Comparison of ENCODE assay signal across 10 mouse cellular contexts in the genomic region with DNA sequence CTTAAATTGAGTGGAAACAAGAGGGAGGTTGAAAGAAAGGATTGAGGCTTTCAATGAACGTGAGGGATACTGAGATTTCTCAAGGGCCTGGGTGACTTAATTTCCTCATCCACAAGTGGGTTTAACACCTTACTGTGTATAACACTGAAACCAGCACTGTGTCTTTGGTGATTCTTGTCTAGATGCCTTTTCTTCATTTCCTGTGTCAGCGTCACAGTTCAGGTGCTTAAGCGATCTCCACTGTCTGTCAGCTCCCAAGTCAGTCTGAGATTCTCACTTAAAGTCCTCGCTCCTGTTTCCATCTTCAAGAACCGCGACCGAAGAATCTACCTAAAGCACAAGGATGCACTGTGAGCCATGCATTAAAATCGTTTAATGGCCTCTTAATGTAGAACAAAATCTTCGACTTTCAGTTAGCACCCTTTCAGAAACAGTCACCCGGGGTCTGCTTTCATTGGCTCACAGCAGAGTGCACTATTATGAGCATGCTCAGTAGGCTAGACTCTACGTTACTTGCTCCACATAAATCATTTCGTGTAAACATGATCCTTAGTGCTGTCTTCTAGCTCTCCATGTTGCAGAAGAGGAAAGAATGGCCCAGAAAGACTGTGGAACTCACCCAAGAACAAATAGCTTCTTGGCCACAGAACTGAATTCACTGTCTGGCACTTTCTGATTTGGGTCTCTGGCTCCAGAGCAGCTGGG. TPM values are rescaled to one million over a fixed set of nuclear protein-coding genes. Genes with fewer than 3 reads are reported as not detected.
DNase-seq lines count a peak whose midpoint lies in the region; ATAC-seq lines count a peak whose summit lies in the region.
"Had no signal": no experiment of that assay in that cellular context is flagged by ENCODE, and none has a peak within 500 bp of the region (broad histone marks: within the 10 kb centered on the region; RNA-seq: fewer than 3 reads in every experiment).

No protein-coding gene starts in this region.

- DNase-seq in kidney, postnatal 25 days: no peak
- peak; percentile 76 for DNase-seq in CD4-positive, CD25-positive, alpha-beta regulatory T cell, adult 2 months (ENCODE audit: low read depth, low spot score)
- no peak for DNase-seq in midbrain, embryonic 14.5 days
- no peak for DNase-seq in MN1 (ENCODE audit: low spot score)
- no peak for DNase-seq in adrenal gland, postnatal 36 days
- no peak for DNase-seq in layer of hippocampus, adult 9-10 months (ENCODE audit: low spot score)
- DNase-seq: right cerebral cortex, postnatal 4 days had no signal

- no peaks in the 10 kb centered on the region for H3K27me3 ChIP-seq in kidney, embryonic 14.5 days (ENCODE audit: control insufficient read depth, insufficient read depth, low read length)
- no peaks in the 10 kb centered on the region for H3K27me3 ChIP-seq in embryonic facial prominence, embryonic 12.5 days
- H3K27me3 ChIP-seq in midbrain, embryonic 14.5 days (ENCODE audit: control insufficient read depth, insufficient read depth, low read length): no peaks in the 10 kb centered on the region

- H3K4me1 ChIP-seq in kidney, embryonic 14.5 days (ENCODE audit: control insufficient read depth, insufficient read depth, low read length): peaks cover 23% of the 10 kb centered on the region
- peaks cover 14% of the 10 kb centered on the region for H3K4me1 ChIP-seq in embryonic facial prominence, embryonic 12.5 days
- peaks cover 23% of the 10 kb centered on the region for H3K4me1 ChIP-seq in midbrain, embryonic 14.5 days (ENCODE audit: control insufficient read depth, insufficient read depth, low read length)

- H3K4me3 ChIP-seq in kidney, embryonic 14.5 days (ENCODE audit: low read length): no peak overlapping the region
- no peak overlapping the region for H3K4me3 ChIP-seq in embryonic facial prominence, embryonic 12.5 days
- no peak overlapping the region for H3K4me3 ChIP-seq in midbrain, embryonic 14.5 days (replicated peaks; ENCODE audit: low read depth, low read length)
- H3K4me3 ChIP-seq: erythroblast, embryonic 14.5 days had no signal

- H3K36me3 ChIP-seq in kidney, embryonic 14.5 days (ENCODE audit: control insufficient read depth, insufficient read depth, low read length): no peaks in the 10 kb centered on the region
- no peaks in the 10 kb centered on the region for H3K36me3 ChIP-seq in embryonic facial prominence, embryonic 12.5 days
- H3K36me3 ChIP-seq in midbrain, embryonic 14.5 days (ENCODE audit: control insufficient read depth, insufficient read depth, low read length): no peaks in the 10 kb centered on the region

- 68% methylated on average over 12 of the region's 12 CpGs for WGBS in kidney, embryonic 14.5 days
- 79% methylated on average over 12 of the region's 12 CpGs for WGBS in embryonic facial prominence, embryonic 12.5 days
- 79% methylated on average over 12 of the region's 12 CpGs for WGBS in midbrain, embryonic 14.5 days

- H3K27ac ChIP-seq in kidney, embryonic 14.5 days (ENCODE audit: low read depth, low read length): no peak overlapping the region
- no peak overlapping the region for H3K27ac ChIP-seq in embryonic facial prominence, embryonic 12.5 days
- peak overlapping the region; percentile 16; the same call in 1 of the 2 replicates for H3K27ac ChIP-seq in midbrain, embryonic 14.5 days (replicated peaks; ENCODE audit: low read depth, low read length)

- ATAC-seq in kidney, embryonic 14.5 days (ENCODE audit: low FRiP score, low TSS enrichment): no peak
- no peak for ATAC-seq in embryonic facial prominence, embryonic 12.5 days (ENCODE audit: insufficient number of reproducible peaks, insufficient read depth, low FRiP score, low TSS enrichment)
- ATAC-seq in midbrain, embryonic 14.5 days (ENCODE audit: low FRiP score, low TSS enrichment): no peak

- peak overlapping the region; percentile 81; the same call in 1 of the 2 replicates for H3K4me2 ChIP-seq in kidney, embryonic 14.5 days (replicated peaks; ENCODE audit: low read depth, low read length)
- H3K4me2 ChIP-seq in embryonic facial prominence, embryonic 12.5 days (replicated peaks): peak overlapping the region; percentile 89
- peak overlapping the region; percentile 89 for H3K4me2 ChIP-seq in midbrain, embryonic 14.5 days (ENCODE audit: low read length)

- H3K9me3 ChIP-seq in kidney, embryonic 14.5 days (ENCODE audit: control insufficient read depth, low read length): no peaks in the 10 kb centered on the region
- no peaks in the 10 kb centered on the region for H3K9me3 ChIP-seq in embryonic facial prominence, embryonic 12.5 days
- H3K9me3 ChIP-seq in midbrain, embryonic 14.5 days (ENCODE audit: control insufficient read depth, low read length): no peaks in the 10 kb centered on the region

- H3K9ac ChIP-seq in kidney, embryonic 14.5 days (ENCODE audit: low read depth, low read length): no peak overlapping the region
- no peak overlapping the region for H3K9ac ChIP-seq in embryonic facial prominence, embryonic 12.5 days
- no peak overlapping the region for H3K9ac ChIP-seq in midbrain, embryonic 14.5 days (replicated peaks; ENCODE audit: low read length)

RNA-seq across cellular contexts. Expression of gene St6gal1, which starts 1.2 kb away (rescaled TPM):
- polyA plus RNA-seq in kidney, embryonic 14.5 days (2014; fragmentation: Nextera tagmentation; extraction: Ambion mirVana): 32.5 and 36.7 TPM in 2 replicates
- polyA plus RNA-seq in embryonic facial prominence, embryonic 12.5 days (2016; fragmentation: Nextera tagmentation; extraction: Ambion mirVana): 29.6 and 31.7 TPM in 2 replicates
- 28.5 and 30.6 TPM in 2 replicates for polyA plus RNA-seq in midbrain, embryonic 14.5 days (2014; fragmentation: Nextera tagmentation; extraction: Ambion mirVana)
- total RNA-seq in adrenal gland, postnatal 36 days (2021): 10 to 100 TPM; 45.5 to 49.5 TPM
- polyA plus RNA-seq: erythroblast, embryonic 14.5 days had no signal
